ENCODE assay signal across 35 mouse cellular contexts in genomic region chr3:85931859-85932258, GRCm38 (mm10). TPM values are rescaled to one million over a fixed set of nuclear protein-coding genes. Genes with fewer than 3 reads are reported as not detected.
DNase-seq lines count a peak whose midpoint lies in the region; ATAC-seq and TF ChIP-seq lines count a peak whose summit lies in the region.
"Had no signal": no experiment of that assay in that cellular context is flagged by ENCODE, and none has a peak within 500 bp of the region (broad histone marks: within the 10 kb centered on the region; RNA-seq: fewer than 3 reads in every experiment).

No protein-coding gene starts in this region.

- peaks cover 7% of the 10 kb centered on the region; the same call in 1 of the 2 replicates for H3K4me1 ChIP-seq in limb, embryonic 11.5 days (ENCODE audit: control insufficient read depth, insufficient read depth, low read length)
- H3K4me1 ChIP-seq in limb, embryonic 10.5 days: peaks cover 16% of the 10 kb centered on the region
- H3K4me1 ChIP-seq in limb, embryonic 14.5 days (ENCODE audit: control insufficient read depth, insufficient read depth, low read length): no peaks in the 10 kb centered on the region
- H3K4me1 ChIP-seq: forebrain, embryonic 12.5 days; kidney, embryonic 15.5 days; midbrain, embryonic 12.5 days; neural tube, embryonic 12.5 days had no signal

- no peak overlapping the region for H3K9ac ChIP-seq in limb, embryonic 11.5 days (ENCODE audit: low read length)
- no peak overlapping the region for H3K9ac ChIP-seq in limb, embryonic 14.5 days (ENCODE audit: low read depth, low read length, severe bottlenecking)
- H3K9ac ChIP-seq: forebrain, embryonic 12.5 days; forebrain, postnatal 0 days; hindbrain, embryonic 13.5 days; kidney, embryonic 15.5 days; liver, embryonic 14.5 days; midbrain, embryonic 12.5 days; neural tube, embryonic 12.5 days had no signal

- no peak for ATAC-seq in limb, embryonic 11.5 days (ENCODE audit: insufficient number of reproducible peaks, low FRiP score, low TSS enrichment, low read depth)
- ATAC-seq in limb, embryonic 14.5 days (ENCODE audit: low FRiP score, low read depth): no peak
- ATAC-seq: forebrain, postnatal 0 days had no signal

- no peak for TF ChIP-seq POLR2A in limb, embryonic 14.5 days (IDR thresholded peaks at IDR 0.05; ENCODE audit: borderline replicate concordance, extremely low read depth, insufficient read depth, insufficient read length)

- no peak overlapping the region for H3K4me3 ChIP-seq in limb, embryonic 11.5 days (ENCODE audit: low read depth, low read length)
- no peak overlapping the region for H3K4me3 ChIP-seq in limb, embryonic 10.5 days
- H3K4me3 ChIP-seq in limb, embryonic 14.5 days (replicated peaks; ENCODE audit: low read length): no peak overlapping the region
- H3K4me3 ChIP-seq: forebrain, embryonic 12.5 days; hindbrain, embryonic 13.5 days; kidney, embryonic 15.5 days; layer of hippocampus, adult 2 months; left cerebral cortex, adult 2 months; midbrain, embryonic 12.5 days; myocyte; neural tube, embryonic 12.5 days had no signal

- H3K27ac ChIP-seq in limb, embryonic 11.5 days (replicated peaks; ENCODE audit: low read depth, low read length): 0 out of 2 replicates have a peak overlapping the region, but pooled peaks have one; percentile 42
- H3K27ac ChIP-seq in limb, embryonic 10.5 days: no peak overlapping the region
- no peak overlapping the region for H3K27ac ChIP-seq in limb, embryonic 14.5 days (replicated peaks; ENCODE audit: low read depth, low read length)
- H3K27ac ChIP-seq: forebrain, embryonic 12.5 days; hindbrain, embryonic 13.5 days; kidney, embryonic 15.5 days; layer of hippocampus, adult 2 months; left cerebral cortex, adult 2 months; liver, embryonic 14.5 days; midbrain, embryonic 12.5 days; neural tube, embryonic 12.5 days had no signal

- H3K9me3 ChIP-seq in limb, embryonic 11.5 days (ENCODE audit: control insufficient read depth, low read length): no peaks in the 10 kb centered on the region
- H3K9me3 ChIP-seq in limb, embryonic 10.5 days (replicated peaks): no peaks in the 10 kb centered on the region
- no peaks in the 10 kb centered on the region for H3K9me3 ChIP-seq in limb, embryonic 14.5 days (ENCODE audit: control insufficient read depth, low read length)
- H3K9me3 ChIP-seq: forebrain, embryonic 12.5 days; G1E; hindbrain, embryonic 13.5 days; kidney, embryonic 15.5 days; midbrain, embryonic 12.5 days; neural tube, embryonic 12.5 days had no signal

- H3K36me3 ChIP-seq in limb, embryonic 11.5 days (ENCODE audit: control insufficient read depth, insufficient read depth, low read length): no peaks in the 10 kb centered on the region
- H3K36me3 ChIP-seq in limb, embryonic 10.5 days: no peaks in the 10 kb centered on the region
- H3K36me3 ChIP-seq in limb, embryonic 14.5 days (ENCODE audit: control insufficient read depth, insufficient read depth, low read length): no peaks in the 10 kb centered on the region
- H3K36me3 ChIP-seq: forebrain, embryonic 12.5 days; G1E; hindbrain, embryonic 13.5 days; kidney, embryonic 15.5 days; midbrain, embryonic 12.5 days; neural tube, embryonic 12.5 days had no signal

- H3K4me2 ChIP-seq in limb, embryonic 11.5 days (ENCODE audit: low read depth, severe bottlenecking): no peak overlapping the region
- H3K4me2 ChIP-seq in limb, embryonic 14.5 days (replicated peaks; ENCODE audit: low read depth, low read length, severe bottlenecking): no peak overlapping the region
- H3K4me2 ChIP-seq: forebrain, embryonic 12.5 days; heart, embryonic 11.5 days; hindbrain, embryonic 13.5 days; kidney, embryonic 15.5 days; midbrain, embryonic 12.5 days; neural tube, embryonic 12.5 days had no signal

- DNase-seq in limb, embryonic 11.5 days (ENCODE audit: low spot score): no peak
- no peak for DNase-seq in limb, embryonic 10.5 days (ENCODE audit: low spot score)
- DNase-seq in urinary bladder, postnatal 25 days (ENCODE audit: low spot score): peak; percentile 18
- DNase-seq in urinary bladder, postnatal 10 days (ENCODE audit: low spot score): no peak
- DNase-seq in limb, embryonic 14.5 days (ENCODE audit: low spot score): peak; percentile 54
- DNase-seq in yolk sac, embryonic 10.5 days (ENCODE audit: low spot score): no peak
- DNase-seq in kidney, adult 8-10 months: no peak
- no peak for DNase-seq in cerebellum, postnatal 14 days
- DNase-seq: adrenal gland, postnatal 25 days; cerebellum, adult 11-12 months; cerebellum, adult 9-11 months; forebrain, postnatal 0 days; gastrocnemius, postnatal 25 days; heart, adult 18-20 months; heart, postnatal 36 days; kidney, adult 11 months; kidney, postnatal 25 days; liver; lung, adult 2 months; lung, postnatal 14 days; right cerebral cortex, adult 18-20 months; spleen, adult 18-20 months; thymus, postnatal 4 days had no signal

- H3K27me3 ChIP-seq in limb, embryonic 11.5 days (ENCODE audit: control insufficient read depth, insufficient read depth, low read length): no peaks in the 10 kb centered on the region
- no peaks in the 10 kb centered on the region for H3K27me3 ChIP-seq in limb, embryonic 10.5 days (ENCODE audit: low read depth, poor library complexity, severe bottlenecking)
- H3K27me3 ChIP-seq in limb, embryonic 14.5 days (ENCODE audit: control insufficient read depth, insufficient read depth, low read length): no peaks in the 10 kb centered on the region
- H3K27me3 ChIP-seq: forebrain, embryonic 12.5 days; hindbrain, embryonic 13.5 days; kidney, embryonic 15.5 days; midbrain, embryonic 12.5 days; neural tube, embryonic 12.5 days had no signal

- WGBS in limb, embryonic 11.5 days: 68% methylated on average over 6 of the region's 6 CpGs
- WGBS in limb, embryonic 10.5 days: 79% methylated on average over 6 of the region's 6 CpGs
- WGBS in limb, embryonic 14.5 days: 74% methylated on average over 6 of the region's 6 CpGs

RNA-seq across cellular contexts. Expression of gene Sh3d19, which starts 39.0 kb away (rescaled TPM):
- 19.4 and 22.8 TPM in 2 replicates for polyA plus RNA-seq in limb, embryonic 11.5 days (2014; fragmentation: Nextera tagmentation; extraction: Ambion mirVana)
- 15.0 and 20.3 TPM in 2 replicates for polyA plus RNA-seq in limb, embryonic 10.5 days (2016; fragmentation: Nextera tagmentation; extraction: Ambion mirVana)
- 33.8 and 36.5 TPM in 2 replicates for polyA plus RNA-seq in limb, embryonic 14.5 days (2012; rRNA removed)
- polyA plus RNA-seq in limb, embryonic 14.5 days (2014; fragmentation: Nextera tagmentation; extraction: Ambion mirVana): 29.2 and 32.1 TPM in 2 replicates

RNA-seq across cellular contexts. Expression of gene Gm37240, which starts 44.5 kb away (rescaled TPM):
- polyA plus RNA-seq in limb, embryonic 11.5 days (2014; fragmentation: Nextera tagmentation; extraction: Ambion mirVana): 1.5 and 2.2 TPM in 2 replicates
- 0.97 and 3.1 TPM in 2 replicates for polyA plus RNA-seq in limb, embryonic 10.5 days (2016; fragmentation: Nextera tagmentation; extraction: Ambion mirVana)
- polyA plus RNA-seq in limb, embryonic 14.5 days (2012; rRNA removed): 2.0 TPM in 2 replicates
- polyA plus RNA-seq in limb, embryonic 14.5 days (2014; fragmentation: Nextera tagmentation; extraction: Ambion mirVana): 10.9 and 13.4 TPM in 2 replicates
- polyA plus RNA-seq: G1E; testis, adult 2 months had no signal

RNA-seq across cellular contexts. Expression of gene Glt28d2, which starts 44.5 kb away (rescaled TPM):
- 0.75 and 0.84 TPM in 2 replicates for polyA plus RNA-seq in limb, embryonic 11.5 days (2014; fragmentation: Nextera tagmentation; extraction: Ambion mirVana)
- polyA plus RNA-seq in limb, embryonic 10.5 days (2016; fragmentation: Nextera tagmentation; extraction: Ambion mirVana): 0.18 and 0.85 TPM in 2 replicates
- polyA plus RNA-seq in limb, embryonic 14.5 days (2012; rRNA removed): 0.89 and 1.1 TPM in 2 replicates
- 2.4 and 3.2 TPM in 2 replicates for polyA plus RNA-seq in limb, embryonic 14.5 days (2014; fragmentation: Nextera tagmentation; extraction: Ambion mirVana)
- polyA plus RNA-seq: G1E had no signal

Comparison
In these comparisons a context has a peak if more than half of its experiments do, and no peak if none do; other contexts are left out.
1. DNase-seq: peak in urinary bladder, postnatal 25 days (single experiment) and limb, embryonic 14.5 days (single experiment); none in limb, embryonic 11.5 days (single experiment), limb, embryonic 10.5 days (single experiment), urinary bladder, postnatal 10 days (single experiment), yolk sac, embryonic 10.5 days (single experiment), kidney, adult 8-10 months (0 of 2) and cerebellum, postnatal 14 days (0 of 2).